Mouse (Mus musculus): Measurements from ENCODE around the gene Gm37240.

Gm37240 gene

DNA sequence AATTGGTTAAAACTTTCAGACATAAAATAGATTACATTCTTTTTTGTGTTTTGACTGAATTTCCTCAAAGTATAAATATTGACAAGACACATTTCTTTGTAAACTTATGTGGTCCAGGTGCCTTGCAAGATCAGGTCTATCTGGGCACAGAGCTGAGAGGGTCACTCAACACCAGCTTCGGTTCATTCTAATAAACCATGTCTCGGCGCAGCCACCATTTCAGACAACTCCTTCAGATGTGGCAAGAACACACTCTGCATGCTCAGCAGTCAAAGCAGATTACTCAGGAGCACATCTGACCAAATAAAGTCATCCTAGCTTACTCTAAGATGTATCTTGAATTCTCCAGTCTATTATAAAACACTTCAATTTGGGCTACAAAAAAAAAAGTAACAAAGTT, 1371.2 kb downstream of the Gm37240 start:
- DNase-seq (ENCODE audit: inconsistent age in 2 of 2, low spot score in 1 of 2): no peak

DNA sequence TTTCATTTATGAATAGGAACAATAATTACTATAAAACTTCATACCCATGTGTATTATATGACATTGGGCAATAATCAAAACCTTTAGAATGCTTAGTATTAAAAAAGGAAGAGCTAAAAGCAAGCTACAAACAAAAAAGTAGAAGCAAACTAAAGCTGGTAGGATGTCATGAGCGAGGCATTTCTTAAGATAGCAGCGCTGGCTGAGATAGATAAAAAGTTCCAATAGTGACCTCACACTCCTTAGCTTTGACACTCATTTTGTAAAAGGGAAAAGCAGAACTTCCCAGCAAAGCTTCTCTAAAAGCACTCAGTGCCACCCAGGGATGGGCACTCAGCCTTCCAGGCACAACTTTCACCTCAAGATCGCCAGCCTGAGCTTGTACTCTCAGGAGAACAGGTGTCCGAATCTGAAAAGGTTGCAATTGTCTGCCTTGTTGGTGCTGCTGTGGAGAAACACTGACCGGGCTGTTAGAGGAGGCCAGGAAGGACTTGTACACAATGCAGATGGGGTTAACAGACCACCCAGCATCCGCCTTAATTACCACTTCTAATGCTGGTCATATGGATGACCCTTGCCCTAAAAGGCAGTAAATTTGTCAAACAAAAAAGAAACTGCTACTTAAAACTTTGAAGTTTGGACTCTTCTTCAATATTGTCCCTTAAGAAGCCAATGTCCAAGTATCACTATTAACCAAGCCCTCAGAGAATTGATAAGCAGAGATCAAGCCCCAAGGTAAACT, 1374.4 kb downstream of the Gm37240 start:
- no peak for DNase-seq (ENCODE audit: inconsistent age in 2 of 2, low spot score in 1 of 2)

DNA sequence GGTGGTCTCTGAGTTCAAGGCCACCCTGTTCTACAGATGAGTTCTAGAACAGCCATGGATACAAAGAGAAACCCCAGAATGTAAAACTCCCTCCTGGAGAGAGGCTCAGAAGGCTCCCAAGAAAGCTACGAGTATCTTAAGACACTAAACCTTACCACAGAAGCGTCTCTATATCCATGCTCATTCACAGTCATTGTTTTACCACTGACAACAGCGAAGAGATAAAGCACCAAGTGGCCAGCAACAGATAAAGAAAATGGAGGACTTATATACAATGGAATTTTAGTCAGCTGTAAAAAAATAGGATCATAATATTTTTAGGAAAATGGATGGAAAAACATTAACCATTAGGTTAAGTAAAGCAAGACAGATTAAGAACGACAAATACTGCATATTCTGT, 1382.1 kb downstream of the Gm37240 start:
- no peak for DNase-seq (ENCODE audit: inconsistent age in 2 of 2, low spot score in 1 of 2)

DNA sequence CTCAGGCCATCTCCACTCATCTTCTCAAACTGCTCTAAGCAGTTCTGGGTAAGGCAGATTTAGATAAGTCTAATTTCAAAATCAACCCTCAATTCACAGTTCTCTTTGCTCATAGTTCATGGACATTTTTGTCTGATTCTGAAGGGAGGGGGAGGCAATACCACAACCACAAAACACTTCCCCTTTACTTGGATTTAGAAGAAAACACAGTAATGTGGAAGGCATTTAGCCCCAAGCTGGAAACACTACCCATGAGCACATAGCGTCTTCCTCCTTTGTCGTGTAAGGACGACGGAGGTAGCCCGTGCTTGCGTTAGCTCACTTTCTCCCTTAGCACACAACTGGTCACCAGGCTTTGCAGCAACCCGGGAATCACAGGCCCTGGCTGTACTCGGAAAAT, 1383.0 kb downstream of the Gm37240 start:
- no peak for DNase-seq (ENCODE audit: inconsistent age in 2 of 2, low spot score in 1 of 2)

DNA sequence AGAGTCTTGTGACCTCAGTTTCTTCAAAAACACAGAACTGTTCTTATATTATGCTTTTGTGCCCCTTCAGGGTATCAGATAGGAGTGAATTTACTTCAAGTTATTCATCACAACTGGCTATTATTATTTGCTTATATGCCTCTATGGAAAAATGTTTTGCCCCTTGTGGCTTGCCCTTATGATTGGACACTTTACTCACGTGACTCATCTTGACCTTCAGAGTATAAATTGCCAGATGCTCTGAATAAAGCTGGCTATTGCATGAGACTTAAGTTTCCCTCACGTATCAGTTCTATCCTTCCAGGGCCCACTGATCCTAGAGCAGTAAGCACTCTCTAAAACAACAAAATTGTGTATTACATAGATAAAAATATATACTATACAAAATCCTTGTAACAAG, 1385.2 kb downstream of the Gm37240 start:
- no peak for DNase-seq (ENCODE audit: inconsistent age in 2 of 2, low spot score in 1 of 2)

DNA sequence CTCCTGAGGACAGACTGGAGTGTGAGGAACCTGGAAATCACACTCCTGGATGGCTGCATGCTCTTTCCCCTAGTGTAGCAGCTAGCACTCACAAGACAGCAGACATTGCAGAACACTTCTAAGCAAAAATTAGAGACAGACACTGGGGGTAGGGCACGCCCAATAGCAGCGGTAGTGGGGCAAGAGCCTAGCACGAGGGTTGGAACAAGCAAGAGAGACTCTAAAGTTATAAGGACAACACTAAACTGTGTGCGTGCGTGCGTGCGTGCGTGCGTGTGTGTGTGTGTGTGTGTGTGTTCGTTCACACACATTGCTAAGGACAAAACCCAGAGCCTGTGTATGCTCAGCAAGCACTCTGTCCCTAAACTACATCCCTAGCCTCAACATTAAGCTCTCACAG, 1386.8 kb downstream of the Gm37240 start:
- DNase-seq (ENCODE audit: inconsistent age in 2 of 2, low spot score in 1 of 2): peak in 1 of 2 experiments; percentile 48

DNA sequence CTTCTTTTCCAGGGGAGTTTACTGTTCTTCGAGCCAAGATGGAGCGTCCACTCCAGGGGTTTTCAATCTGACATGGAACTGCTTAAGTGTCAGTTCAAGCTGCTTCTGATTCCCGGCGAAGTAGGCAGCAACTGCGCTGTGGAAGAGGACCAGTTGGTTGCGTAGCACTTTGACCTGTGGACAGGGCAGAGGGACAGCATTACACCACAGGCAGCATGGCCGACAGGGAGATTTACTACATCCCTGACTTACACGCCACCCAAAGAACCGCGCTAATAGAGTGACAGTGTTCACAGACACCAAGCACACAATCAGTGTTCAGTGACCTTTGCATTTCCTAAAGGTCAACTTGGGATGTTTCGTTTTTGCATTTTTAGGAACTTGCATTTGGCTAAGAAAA, 1389.6 kb downstream of the Gm37240 start:
- no peak for DNase-seq (ENCODE audit: inconsistent age in 2 of 2, low spot score in 1 of 2)

DNA sequence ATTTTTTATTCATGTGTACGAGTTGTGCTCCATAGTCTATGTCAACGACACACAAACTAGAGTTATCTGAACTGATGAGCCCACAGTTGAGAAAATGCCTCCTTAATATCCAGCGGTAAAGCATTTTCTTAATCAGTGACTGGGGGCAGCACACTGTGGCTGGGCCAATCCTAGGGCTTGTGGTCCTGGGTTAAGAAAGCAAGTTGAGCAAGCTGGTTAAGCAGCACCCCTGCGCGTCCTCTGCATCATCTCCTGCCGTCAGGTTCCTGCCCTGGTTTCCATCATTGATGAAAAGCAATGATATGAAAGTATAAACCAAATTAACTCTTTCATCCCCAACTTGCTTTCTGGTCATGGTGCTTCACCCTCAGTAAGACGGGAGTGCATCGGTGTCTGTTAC, 1394.7 kb downstream of the Gm37240 start:
- DNase-seq (ENCODE audit: inconsistent age in 2 of 2, low spot score in 1 of 2): no peak

DNA sequence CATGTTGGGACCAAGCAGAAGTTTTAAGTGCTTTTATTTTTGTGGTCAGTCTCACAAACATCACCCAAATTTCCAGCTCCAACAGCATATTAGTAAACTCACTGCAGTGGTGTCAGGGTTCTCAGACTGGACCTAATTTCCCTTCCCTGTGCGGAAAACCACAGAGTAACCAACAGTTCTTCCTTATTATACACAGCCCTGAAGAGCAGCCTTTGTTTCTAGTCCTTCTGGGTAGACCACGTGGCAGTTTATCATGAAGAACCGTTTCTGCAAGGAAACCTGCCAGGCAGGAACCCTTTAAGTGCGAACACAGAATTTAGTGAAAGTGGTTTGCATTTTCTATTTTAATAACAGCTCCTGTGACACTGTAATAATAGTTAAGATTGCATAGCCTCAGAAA, 1395.2 kb downstream of the Gm37240 start:
- DNase-seq (ENCODE audit: inconsistent age in 2 of 2, low spot score in 1 of 2): peak in 1 of 2 experiments; percentile 15

DNA sequence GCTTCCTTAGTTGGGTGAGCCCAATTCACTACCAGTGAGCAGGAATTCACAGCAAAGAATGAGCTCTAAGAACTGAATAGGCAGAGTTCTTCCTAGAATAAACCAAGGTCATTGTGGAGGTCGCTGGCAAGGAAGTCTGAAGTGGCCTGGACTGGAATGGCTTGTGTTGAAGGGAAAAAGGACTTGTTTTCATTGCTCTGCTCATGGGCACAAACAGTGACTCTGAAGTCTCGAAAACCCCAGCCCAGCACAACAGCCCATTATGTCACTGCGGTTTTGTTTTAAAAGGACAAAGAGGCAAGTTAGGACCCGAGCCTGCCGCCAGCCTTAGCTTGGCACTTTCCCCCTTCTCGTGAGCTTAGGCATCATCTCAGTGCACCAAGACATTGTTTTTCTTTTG, 1398.6 kb downstream of the Gm37240 start:
- DNase-seq (ENCODE audit: inconsistent age in 2 of 2, low spot score in 1 of 2): peak; percentile 20 to 84

DNA sequence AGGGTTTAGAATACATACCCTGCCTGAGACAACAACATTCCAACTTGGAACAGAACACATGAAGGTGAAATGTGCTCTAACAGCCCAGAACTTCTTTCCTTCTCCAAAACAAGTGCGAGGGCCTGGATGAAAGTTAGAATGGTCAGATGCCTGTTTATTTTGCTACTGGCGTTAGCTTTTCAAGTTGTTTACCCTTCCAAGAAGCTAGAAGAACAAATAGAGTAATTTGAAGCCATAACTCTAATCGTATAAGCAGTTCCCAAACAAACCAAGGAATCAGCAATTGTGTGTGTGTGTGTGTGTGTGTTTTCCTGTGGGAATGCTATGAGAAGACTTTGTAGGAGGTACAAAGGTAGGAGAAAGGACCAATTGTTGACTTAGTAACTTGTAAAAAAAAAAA, 1402.4 kb downstream of the Gm37240 start:
- DNase-seq (ENCODE audit: inconsistent age in 2 of 2, low spot score in 1 of 2): no peak

DNA sequence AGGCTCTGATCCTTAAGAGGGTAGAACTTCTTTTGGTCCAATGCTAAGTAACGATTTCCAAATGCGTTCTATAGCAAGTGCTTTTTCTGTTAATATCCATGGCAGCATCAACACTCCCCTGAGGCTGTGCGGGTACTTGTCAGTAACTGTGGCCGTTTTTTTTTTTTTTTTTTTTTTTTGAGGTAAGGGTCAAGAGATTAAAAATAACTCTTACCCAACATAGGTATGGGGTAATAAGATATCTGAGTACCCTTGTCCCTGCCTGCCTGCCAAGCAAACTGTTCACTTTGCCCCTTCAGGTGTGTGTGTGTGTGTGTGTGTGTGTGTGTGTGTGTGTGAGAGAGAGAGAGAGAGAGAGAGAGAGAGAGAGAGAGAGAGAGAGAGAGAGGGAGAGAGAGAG, 1403.0 kb downstream of the Gm37240 start:
- DNase-seq (ENCODE audit: inconsistent age in 2 of 2, low spot score in 1 of 2): no peak

DNA sequence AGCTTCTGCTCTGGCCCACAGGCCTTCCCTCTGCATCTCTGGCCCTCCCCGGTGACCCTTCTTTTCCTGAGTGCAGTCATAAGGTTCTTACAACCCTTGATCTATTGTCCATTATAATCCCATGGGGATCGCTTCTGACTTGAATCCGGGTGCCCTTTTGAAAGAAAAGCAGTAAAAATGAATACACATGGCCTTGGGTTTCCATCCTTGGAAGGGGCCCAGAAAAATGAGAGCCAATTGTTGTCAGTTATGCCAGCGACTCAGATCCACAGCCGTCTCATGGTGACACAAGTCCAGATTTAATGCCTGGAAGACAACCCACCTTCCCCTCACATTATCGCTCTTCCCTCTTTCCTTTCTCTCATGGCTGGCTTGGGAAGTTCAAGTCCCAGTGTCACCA, 1405.2 kb downstream of the Gm37240 start:
- DNase-seq (ENCODE audit: inconsistent age in 2 of 2, low spot score in 1 of 2): peak; percentile 53 to 92

DNA sequence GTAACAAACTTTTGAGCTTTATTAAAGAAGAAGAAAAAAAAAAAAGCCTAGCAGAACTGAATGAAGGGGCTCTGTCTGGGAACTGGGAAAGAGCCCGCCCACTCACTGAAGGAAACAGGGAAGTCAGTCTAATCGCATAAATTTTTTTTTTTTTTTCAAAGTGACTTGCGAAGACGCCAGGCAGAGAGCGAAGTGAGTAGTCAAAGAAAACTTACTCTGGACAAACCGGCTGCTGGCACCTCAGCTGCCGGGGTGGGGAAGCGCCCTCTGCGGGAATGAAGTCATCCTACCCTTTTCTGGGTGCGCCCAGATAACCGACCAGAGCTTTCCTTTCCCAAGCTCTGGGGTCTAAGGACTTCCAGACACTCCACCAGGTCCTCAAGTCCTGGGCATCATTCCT, 1406.2 kb downstream of the Gm37240 start:
- DNase-seq (ENCODE audit: inconsistent age in 2 of 2, low spot score in 1 of 2): peak; percentile 30 to 72

DNA sequence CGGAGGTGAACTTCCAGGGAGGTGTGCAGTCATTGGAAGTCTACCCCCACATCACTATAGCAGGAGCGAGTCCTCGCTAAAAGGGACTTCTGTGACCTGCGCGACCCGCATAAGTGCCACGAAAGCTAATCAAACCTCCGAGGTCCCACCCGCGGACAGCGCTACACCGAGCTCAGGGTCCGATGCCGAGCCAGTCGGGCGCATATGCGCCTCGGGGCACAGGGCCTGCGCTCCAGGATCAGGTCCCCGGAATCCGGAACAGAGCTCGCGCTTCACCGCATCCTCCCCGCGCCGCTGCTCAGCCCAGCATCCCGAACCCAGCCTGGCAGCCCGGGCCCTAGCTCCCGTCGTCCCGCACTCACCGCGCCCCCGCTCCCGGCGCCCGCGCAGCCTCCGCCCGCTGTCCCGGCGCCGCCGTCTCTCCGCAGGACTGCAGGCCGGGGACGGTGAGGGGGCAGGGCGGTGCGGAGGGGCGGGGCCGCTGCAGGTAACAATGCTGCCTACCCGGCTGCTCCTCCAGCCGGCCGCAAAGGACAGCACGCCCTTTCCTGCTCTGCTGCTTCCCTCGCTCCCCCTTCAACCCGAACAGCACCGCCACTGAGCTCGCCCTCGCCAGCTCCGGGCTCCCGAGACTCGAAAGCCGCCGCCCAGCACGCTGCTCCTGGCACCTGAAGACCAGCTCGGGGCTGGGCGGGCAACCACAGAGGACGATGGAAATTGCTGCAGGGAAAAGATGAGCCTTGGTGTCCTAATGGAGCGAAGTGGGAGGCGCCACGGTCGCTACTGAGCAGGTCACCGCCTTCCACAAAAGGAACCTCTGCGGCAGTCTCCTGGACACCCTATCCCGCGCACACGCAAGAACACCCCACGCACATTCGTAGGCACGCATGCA, 1407.1 kb downstream of the Gm37240 start, which contains the start of gene Fhdc1:
Fhdc1 (minus strand) TSS at position 424 of the 892 bp plus-strand sequence.
- DNase-seq (ENCODE audit: inconsistent age in 2 of 2, low spot score in 1 of 2): peak; percentile 46 to 83

DNA sequence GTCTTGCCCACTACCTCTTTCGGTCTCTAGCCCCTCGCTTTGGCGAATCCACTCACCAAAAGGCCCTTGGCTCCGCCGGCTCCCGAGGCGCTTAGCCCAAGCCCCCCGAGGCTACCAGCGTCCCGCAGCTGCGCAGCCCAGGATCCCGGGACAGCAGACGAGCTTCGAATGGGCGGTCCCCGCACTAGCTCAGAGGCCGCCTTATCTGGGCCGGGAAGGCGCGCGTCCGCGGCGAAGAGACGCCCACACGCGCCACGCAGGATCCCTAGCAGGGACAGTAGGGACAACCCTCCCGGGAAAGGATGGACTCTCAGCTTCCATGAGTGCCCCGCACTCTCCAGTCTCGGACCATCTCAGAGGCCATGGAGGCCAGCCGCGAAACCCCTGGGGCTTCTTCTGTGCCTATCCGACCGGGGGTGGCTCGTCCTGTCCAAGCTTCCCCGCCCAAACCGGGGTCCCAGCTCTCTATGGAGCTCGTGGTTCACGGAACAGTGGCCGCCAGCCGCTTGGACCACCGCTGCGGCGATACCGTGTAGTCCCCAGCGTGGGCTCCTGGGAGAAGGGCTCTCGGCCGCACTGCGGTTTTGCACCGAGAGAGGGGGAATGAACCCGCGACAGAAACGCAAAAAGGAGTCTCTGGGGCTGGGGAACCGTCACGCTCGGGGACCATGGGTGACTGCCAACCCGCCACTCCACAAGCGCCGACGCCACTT, 1407.9 kb downstream of the Gm37240 start:
- peak; percentile 66 to 85 for DNase-seq (ENCODE audit: inconsistent age in 2 of 2, low spot score in 1 of 2)

DNA sequence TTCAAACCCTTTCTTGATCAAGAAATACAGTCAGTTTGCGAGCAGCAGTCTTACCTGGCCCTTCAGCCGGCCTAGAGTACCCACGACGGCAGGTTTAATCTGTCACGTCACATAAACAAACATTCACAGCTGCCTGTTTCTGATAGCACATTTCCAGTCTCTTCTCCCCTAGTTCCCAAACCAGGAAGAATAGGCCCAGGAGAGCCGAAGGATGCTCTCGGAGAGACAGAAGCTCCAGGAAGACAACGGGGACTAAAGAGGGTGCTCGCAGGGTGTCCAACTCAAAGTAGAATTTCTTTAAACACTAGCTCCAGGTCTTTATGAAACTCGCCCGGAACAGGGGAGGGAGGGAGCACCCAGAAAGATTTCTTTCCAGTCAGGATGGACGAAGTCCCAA, 1408.4 kb downstream of the Gm37240 start:
- DNase-seq (ENCODE audit: inconsistent age in 2 of 2, low spot score in 1 of 2): no peak

DNA sequence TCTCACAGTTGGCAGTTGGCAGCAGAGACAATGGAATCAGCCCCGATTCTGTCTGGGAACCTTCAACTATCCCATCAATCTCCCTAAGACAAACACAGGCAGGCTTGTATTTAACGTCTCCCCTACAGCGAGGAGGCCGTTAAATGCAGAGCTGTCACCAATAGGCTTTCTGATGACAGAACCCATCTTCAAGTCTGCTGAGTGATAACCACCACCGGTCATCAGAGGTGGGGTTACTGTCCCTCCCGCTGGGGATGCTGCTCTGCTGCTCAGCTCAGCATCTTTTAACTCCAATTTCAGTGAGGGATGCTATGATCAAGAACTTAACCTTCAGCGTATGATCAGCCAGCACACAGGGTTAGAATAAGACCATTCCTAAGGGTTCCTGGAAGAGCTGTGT, 1409.1 kb downstream of the Gm37240 start:
- no peak for DNase-seq (ENCODE audit: inconsistent age in 2 of 2, low spot score in 1 of 2)

DNA sequence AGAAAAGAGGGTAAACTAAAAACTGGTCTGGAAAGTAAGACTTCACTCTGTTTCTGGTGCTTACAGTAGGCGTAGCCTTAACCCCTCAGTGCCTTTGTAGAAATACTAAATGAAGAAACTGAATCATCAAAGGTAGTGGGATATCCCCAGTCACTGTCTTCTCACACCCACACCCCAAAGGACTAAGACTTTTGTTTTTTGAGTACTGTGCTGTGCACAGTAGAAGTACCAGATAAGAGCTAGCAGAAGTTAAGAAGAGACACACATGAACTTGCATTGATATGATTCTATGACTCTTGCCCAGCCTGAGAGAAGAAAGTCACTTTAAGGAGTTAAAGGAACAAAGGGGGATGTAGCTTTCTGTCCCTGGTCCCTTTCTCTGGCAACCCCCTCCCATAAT, 1409.8 kb downstream of the Gm37240 start:
- DNase-seq (ENCODE audit: inconsistent age in 2 of 2, low spot score in 1 of 2): no peak

DNA sequence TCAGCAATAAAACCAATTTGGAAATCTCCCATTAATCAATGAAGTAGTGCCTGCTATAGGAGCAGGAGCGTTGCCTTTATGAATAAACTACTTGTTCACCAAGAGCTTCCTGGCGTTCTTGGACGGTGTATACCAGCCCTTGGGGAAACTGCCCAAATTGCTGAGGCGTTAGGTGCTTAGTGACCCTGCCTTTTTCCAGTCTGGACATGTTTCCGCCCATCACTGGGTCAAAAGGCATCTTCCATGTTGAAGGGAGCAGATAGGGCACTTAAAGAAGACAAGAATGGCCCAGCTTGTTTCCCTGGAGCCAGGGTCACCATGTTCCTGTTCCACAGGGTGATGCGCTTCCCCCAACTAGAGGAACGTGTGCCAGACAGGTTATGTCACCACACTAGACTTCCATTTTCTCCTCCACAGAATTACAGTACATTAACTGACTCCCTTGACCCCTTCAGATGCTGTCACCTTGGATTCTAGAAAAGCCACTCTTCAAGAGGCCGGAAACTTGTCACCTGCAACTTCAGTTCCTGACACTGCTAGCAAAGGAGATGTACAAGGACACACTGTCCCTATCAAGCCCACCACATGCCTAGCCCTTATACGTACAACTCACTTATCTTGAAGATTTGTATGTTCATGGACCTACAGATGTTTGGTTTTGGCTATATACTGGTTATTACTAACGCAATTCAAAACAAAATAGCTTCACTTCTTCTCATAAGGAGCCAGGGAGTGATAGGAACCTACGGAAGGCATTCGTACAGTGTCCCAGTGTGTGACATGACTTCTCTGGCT, 1412.1 kb downstream of the Gm37240 start:
- DNase-seq (ENCODE audit: inconsistent age in 2 of 2, low spot score in 1 of 2): no peak

DNA sequence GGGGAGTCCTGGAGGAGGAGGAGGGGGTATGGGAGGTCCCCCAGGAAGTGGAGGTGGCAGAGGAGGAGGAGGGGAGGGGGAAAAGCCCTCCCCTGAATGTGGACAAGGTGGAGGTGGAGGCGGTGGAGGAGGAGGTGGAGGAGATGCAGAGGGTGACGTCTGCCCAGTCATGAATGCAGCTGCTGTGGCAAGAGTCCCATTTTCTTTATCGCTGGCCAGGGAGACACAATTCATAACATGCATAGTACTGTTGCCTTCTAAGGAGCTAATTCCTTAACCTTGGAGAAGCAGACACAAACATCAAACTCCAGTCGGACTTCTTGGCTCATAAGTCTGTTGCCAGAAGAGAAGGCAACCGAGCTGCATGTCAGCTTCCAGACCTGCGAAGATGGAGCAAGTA, 1412.9 kb downstream of the Gm37240 start:
- no peak for DNase-seq (ENCODE audit: inconsistent age in 2 of 2, low spot score in 1 of 2)

All from adrenal gland, adult (tissue).